Mouse (Mus musculus) layer of hippocampus, postnatal 25 days (tissue): ENCODE results near the gene Btbd19. TPM values are rescaled to one million over a fixed set of nuclear protein-coding genes. Genes with fewer than 3 reads are reported as not detected.

ENCODE experiments used
- DNase-seq, 2 experiments: peaks; one replicate each; pipeline ENCODE4 v3.0.0; 2022; ENCODE audit warnings: mixed read lengths in 2 of 2, low spot score in 1 of 2; ENCODE audit errors: extremely low spot score in 1 of 2
- microRNA-seq, 2 experiments: library from miRNA; unstranded; fragments of <30 nt; microRNA quantifications; one replicate each; pipeline ENCODE4 v1.2.0; 2021
- total RNA-seq, 2 experiments: library from RNA; stranded (reverse); gene quantifications; 2 replicates each; pipeline ENCODE4 v1.2.3; 2021

Gene Btbd19
- total RNA-seq, 2 experiments from 2014 or later, result 10.5 to 12.1 TPM

GRCm38 (mm10) chr4:117071183-117071582 lies 54.3 kb downstream of the Btbd19 start:
- DNase-seq, result no peak

GRCm38 (mm10) chr4:117070624-117071023 lies 54.9 kb downstream of the Btbd19 start:
- no peak for DNase-seq

- no peak for DNase-seq
Observed at GRCm38 (mm10) chr4:117069647-117070046, 55.9 kb downstream of the Btbd19 start.

Small RNA genes lying within 50 kb of the gene (microRNA-seq; reads per million reads assigned to microRNA genes)
- gene Gm22398, result 0 reads per million in 2 experiments

Other genes starting within 250 kb of the Btbd19 start
- gene Zswim5, start 248.3 kb downstream of the Btbd19 start, total RNA-seq, result 10 to 100 TPM; 17.1 to 17.9 TPM
- 10 to 100 TPM; 56.9 to 66.1 TPM for gene Urod, start 131.3 kb downstream of the Btbd19 start, total RNA-seq
- 10 to 100 TPM; 41.5 to 49.4 TPM for gene Hectd3, start 130.4 kb downstream of the Btbd19 start, total RNA-seq
- gene Eif2b3, start 106.3 kb downstream of the Btbd19 start, total RNA-seq, result 10 to 100 TPM; 20.6 to 21.2 TPM
- gene Ptch2, start 29.6 kb downstream of the Btbd19 start, total RNA-seq, result 1 to 10 TPM; 1.4 to 3.0 TPM
- gene Tctex1d4, start 1.1 kb upstream of the Btbd19 start, total RNA-seq, result under 1 TPM; 0.27 to 0.75 TPM
- gene Plk3, start 8.2 kb upstream of the Btbd19 start, total RNA-seq, result 10 to 100 TPM; 10.9 to 11.9 TPM
- 100 to 1,000 TPM; 437 to 521 TPM for gene Rps8, start 30.5 kb upstream of the Btbd19 start, total RNA-seq
- gene Kif2c, start 56.9 kb upstream of the Btbd19 start, total RNA-seq, result under 1 TPM; 0.47 TPM
- gene Tmem53, start 126.2 kb upstream of the Btbd19 start, total RNA-seq, result 1 to 10 TPM; 4.6 to 6.0 TPM
- under 1 TPM; 0.52 to 0.79 TPM for gene Armh1, start 126.4 kb upstream of the Btbd19 start, total RNA-seq